Mouse (Mus musculus) MEL (cell line): ENCODE measurements around the gene Flt3l.

Experiments
- BHLHE40 ChIP-seq: IDR thresholded peaks from 2 replicates; pipeline ENCODE4 v1.6.1; 2012; ENCODE audit warnings: low read depth, mild to moderate bottlenecking, inconsistent platforms, low read length, improper control_type of control experiment, borderline replicate concordance
- CHD1 ChIP-seq: IDR thresholded peaks from 2 replicates; pipeline ENCODE4 v1.6.1; 2012; ENCODE audit warnings: low read depth, mild to moderate bottlenecking, inconsistent platforms, low read length, improper control_type of control experiment
- CTCF ChIP-seq, 3 experiments: IDR thresholded peaks in 2 of 3; conservative IDR thresholded peaks in 1 of 3; 2 replicates each; pipeline ENCODE4 v1.5.1; 2011 to 2012; ENCODE audit warnings: low read length in 3 of 3, low read depth in 2 of 3, mild to moderate bottlenecking in 2 of 3, improper control_type of control experiment in 1 of 3, inconsistent platforms in 1 of 3, mixed read lengths in 1 of 3, moderate library complexity in 1 of 3; ENCODE audit not compliant: control insufficient read depth in 1 of 3, insufficient read depth in 1 of 3, poor library complexity in 1 of 3, severe bottlenecking in 1 of 3
- E2F4 ChIP-seq: IDR thresholded peaks from 2 replicates; pipeline ENCODE4 v1.6.1; 2011; ENCODE audit warnings: low read depth, low read length, improper control_type of control experiment, borderline replicate concordance
- ELF1 ChIP-seq: IDR thresholded peaks from 2 replicates; pipeline ENCODE4 v1.6.1; 2014; ENCODE audit warnings: low read depth, mild to moderate bottlenecking, inconsistent platforms, low read length, improper control_type of control experiment, moderate library complexity
- EP300 ChIP-seq, 2 experiments: IDR thresholded peaks; 2 replicates each; pipeline ENCODE4 v1.6.1; 2011; ENCODE audit warnings: improper control_type of control experiment in 2 of 2, low read length in 2 of 2, low read depth in 1 of 2, mild to moderate bottlenecking in 1 of 2
- GABPA ChIP-seq: IDR thresholded peaks from 2 replicates; pipeline ENCODE4 v1.6.1; 2012; ENCODE audit warnings: low read depth, mild to moderate bottlenecking, inconsistent platforms, low read length, improper control_type of control experiment, moderate library complexity
- MEF2A ChIP-seq: IDR thresholded peaks from 2 replicates; pipeline ENCODE4 v1.6.1; 2014; ENCODE audit warnings: low read depth, mild to moderate bottlenecking, inconsistent platforms, low read length, improper control_type of control experiment; ENCODE audit not compliant: poor library complexity, insufficient replicate concordance, severe bottlenecking; ENCODE audit errors: extremely low read depth
- MXI1 ChIP-seq: IDR thresholded peaks from 2 replicates; pipeline ENCODE4 v1.6.1; 2011; ENCODE audit warnings: mild to moderate bottlenecking, low read depth, low read length, improper control_type of control experiment
- MYB ChIP-seq: IDR thresholded peaks from 2 replicates; pipeline ENCODE4 v1.6.1; 2011; ENCODE audit warnings: mild to moderate bottlenecking, low read depth, low read length, improper control_type of control experiment
- POLR2A ChIP-seq, 2 experiments: IDR thresholded peaks; 2 replicates each; pipeline ENCODE4 v1.6.1; 2011 to 2012; ENCODE audit warnings: low read length in 2 of 2, mild to moderate bottlenecking in 2 of 2, control low read depth in 1 of 2, improper control_type of control experiment in 1 of 2, low read depth in 1 of 2, moderate library complexity in 1 of 2; ENCODE audit not compliant: control insufficient read depth in 1 of 2, insufficient read depth in 1 of 2, poor library complexity in 1 of 2
- POLR2AphosphoS5 ChIP-seq: IDR thresholded peaks from 2 replicates; pipeline ENCODE4 v1.6.1; 2012; ENCODE audit warnings: low read depth, borderline replicate concordance, mild to moderate bottlenecking, inconsistent platforms, low read length, moderate library complexity, mixed read lengths
- TAL1 ChIP-seq: IDR thresholded peaks from 2 replicates; pipeline ENCODE4 v1.6.1; 2012; ENCODE audit warnings: mild to moderate bottlenecking, inconsistent platforms, low read length, moderate library complexity, mixed read lengths

DNA sequence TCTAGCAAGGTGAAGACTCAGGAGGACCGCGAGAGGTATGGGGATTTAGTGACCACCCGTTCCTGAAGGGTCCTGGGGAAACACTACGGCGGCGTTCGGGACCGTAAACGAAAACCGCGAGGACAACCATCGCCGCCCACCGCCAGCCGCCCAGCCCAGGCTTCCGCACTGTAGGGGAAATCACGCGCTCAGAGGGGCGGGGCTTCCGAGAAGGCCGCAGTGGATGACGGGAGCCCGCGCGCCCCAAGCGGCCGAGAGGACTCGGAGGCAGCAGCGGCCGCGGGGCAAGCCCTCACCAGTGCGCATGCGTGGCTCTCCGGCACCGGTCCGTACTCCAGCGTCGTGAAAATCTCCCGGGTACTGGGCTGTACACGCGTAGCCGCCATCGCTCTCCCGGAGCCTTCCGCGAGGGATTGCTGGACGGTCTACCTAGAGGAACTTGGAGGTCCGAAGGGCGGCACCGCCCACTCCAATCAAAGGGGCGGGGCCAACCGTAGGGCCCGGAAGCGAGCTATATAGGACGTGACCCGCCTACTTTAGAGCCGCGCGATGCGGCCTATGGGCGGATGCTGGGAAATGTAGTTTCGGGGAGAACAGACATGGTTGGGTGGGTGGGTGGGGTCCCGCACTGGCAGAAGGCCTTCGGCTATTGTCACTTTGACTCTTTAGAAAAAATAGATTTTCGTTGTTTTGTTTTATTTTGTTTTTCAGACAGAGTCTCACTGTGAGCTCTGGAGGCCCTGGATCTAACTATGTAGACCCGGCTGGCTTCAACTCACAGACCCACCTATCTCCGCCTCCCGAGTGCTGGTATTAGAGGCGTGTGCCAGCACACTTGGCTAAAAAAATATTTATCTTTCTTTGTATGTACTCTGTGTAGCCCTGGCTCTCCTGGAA lies 18.1 kb upstream of the Flt3l start, which contains the start of the genes Pih1d1 and Aldh16a1:
- TF ChIP-seq CTCF (IDR thresholded peaks at IDR 0.05 in 2 of 3, conservative IDR thresholded peaks at IDR 0.05 in 1 of 3; ENCODE audit: control insufficient read depth in 1 of 3, insufficient read depth in 1 of 3, low read depth in 2 of 3, low read length in 3 of 3, poor library complexity in 1 of 3, severe bottlenecking in 1 of 3) (peak in 2 of 3 experiments; percentile 37 to 47; a peak in 4 of 6 replicates), MYB (peak; percentile 42; the same call in 1 of the 2 replicates), POLR2A (IDR thresholded peaks at IDR 0.05; ENCODE audit: control insufficient read depth in 1 of 2, insufficient read depth in 1 of 2, low read depth in 1 of 2, low read length in 2 of 2, poor library complexity in 1 of 2) (peak; percentile 72 to 89), GABPA (no peak), BHLHE40 (no peak), MXI1 (peak; percentile 87), E2F4 (peak; percentile 76; the same call in 1 of the 2 replicates), ELF1 (peak; percentile 81), CHD1 (0 out of 2 replicates have a peak, but pooled peaks have one; percentile 56), TAL1 (no peak), MEF2A (no peak), POLR2AphosphoS5 (no peak), EP300 (IDR thresholded peaks at IDR 0.05; ENCODE audit: low read depth in 1 of 2, low read length in 2 of 2) (peak in 1 of 2 experiments; percentile 40; a peak in 1 of 4 replicates)
